Mouse (Mus musculus): ENCODE data around the gene Ncan. TPM values are rescaled to one million over a fixed set of nuclear protein-coding genes. Genes with fewer than 3 reads are reported as not detected.

Ncan gene
- polyA plus RNA-seq, 1 experiment from 2014 or later = 47.2 TPM

Small RNA genes lying within 50 kb of the gene (microRNA-seq; reads per million reads assigned to microRNA genes)
- gene Mir7066 = 0.95 reads per million

Other genes with a start within 250 kb of the Ncan start
- gene Cilp2, start 233.2 kb downstream of the Ncan start, polyA plus RNA-seq (2014; fragmentation: Nextera tagmentation; extraction: Ambion mirVana) = 0.31 and 0.40 TPM in 2 replicates
- gene Tssk6, start 218.7 kb downstream of the Ncan start, polyA plus RNA-seq (2014; fragmentation: Nextera tagmentation; extraction: Ambion mirVana) = 3.4 and 4.0 TPM in 2 replicates
- 167 and 172 TPM in 2 replicates for gene Ndufa13, start 218.3 kb downstream of the Ncan start, polyA plus RNA-seq (2014; fragmentation: Nextera tagmentation; extraction: Ambion mirVana)
- 3.2 and 3.6 TPM in 2 replicates for gene Yjefn3, start 218.2 kb downstream of the Ncan start, polyA plus RNA-seq (2014; fragmentation: Nextera tagmentation; extraction: Ambion mirVana)
- gene Gatad2a, start 124.5 kb downstream of the Ncan start, polyA plus RNA-seq (2014; fragmentation: Nextera tagmentation; extraction: Ambion mirVana) = 52.7 and 65.2 TPM in 2 replicates
- 46.2 and 49.3 TPM in 2 replicates for gene Mau2, start 78.1 kb downstream of the Ncan start, polyA plus RNA-seq (2014; fragmentation: Nextera tagmentation; extraction: Ambion mirVana)
- gene Sugp1, start 78.1 kb downstream of the Ncan start, polyA plus RNA-seq (2014; fragmentation: Nextera tagmentation; extraction: Ambion mirVana) = 33.3 and 35.3 TPM in 2 replicates
- gene Tm6sf2, start 47.9 kb downstream of the Ncan start, polyA plus RNA-seq (2014; fragmentation: Nextera tagmentation; extraction: Ambion mirVana) = 0.95 and 1.6 TPM in 2 replicates
- 0.04 and 0.22 TPM in 2 replicates for gene Hapln4, start 37.4 kb downstream of the Ncan start, polyA plus RNA-seq (2014; fragmentation: Nextera tagmentation; extraction: Ambion mirVana)
- gene Nr2c2ap, start 10.5 kb upstream of the Ncan start, polyA plus RNA-seq (2014; fragmentation: Nextera tagmentation; extraction: Ambion mirVana) = 14.3 and 16.9 TPM in 2 replicates
- 10.8 and 11.7 TPM in 2 replicates for gene Rfxank, start 18.3 kb upstream of the Ncan start, polyA plus RNA-seq (2014; fragmentation: Nextera tagmentation; extraction: Ambion mirVana)
- 37.4 and 41.3 TPM in 2 replicates for gene Borcs8, start 18.6 kb upstream of the Ncan start, polyA plus RNA-seq (2014; fragmentation: Nextera tagmentation; extraction: Ambion mirVana)
- gene Mef2b, start 18.8 kb upstream of the Ncan start, polyA plus RNA-seq (2014; fragmentation: Nextera tagmentation; extraction: Ambion mirVana) = 0.23 and 0.40 TPM in 2 replicates
- 28.6 and 33.3 TPM in 2 replicates for gene Tmem161a, start 51.5 kb upstream of the Ncan start, polyA plus RNA-seq (2014; fragmentation: Nextera tagmentation; extraction: Ambion mirVana)
- 1.6 and 2.1 TPM in 2 replicates for gene Slc25a42, start 91.4 kb upstream of the Ncan start, polyA plus RNA-seq (2014; fragmentation: Nextera tagmentation; extraction: Ambion mirVana)
- gene Sugp2, start 113.4 kb upstream of the Ncan start, polyA plus RNA-seq (2014; fragmentation: Nextera tagmentation; extraction: Ambion mirVana) = 42.4 and 47.5 TPM in 2 replicates
- 27.3 and 31.1 TPM in 2 replicates for gene Armc6, start 113.6 kb upstream of the Ncan start, polyA plus RNA-seq (2014; fragmentation: Nextera tagmentation; extraction: Ambion mirVana)
- gene Homer3, start 162.0 kb upstream of the Ncan start, polyA plus RNA-seq (2014; fragmentation: Nextera tagmentation; extraction: Ambion mirVana) = 50.5 and 61.2 TPM in 2 replicates
- 45.7 and 49.7 TPM in 2 replicates for gene Ddx49, start 181.6 kb upstream of the Ncan start, polyA plus RNA-seq (2014; fragmentation: Nextera tagmentation; extraction: Ambion mirVana)
- 230 and 240 TPM in 2 replicates for gene Cope, start 181.6 kb upstream of the Ncan start, polyA plus RNA-seq (2014; fragmentation: Nextera tagmentation; extraction: Ambion mirVana)
- 5.5 and 7.0 TPM in 2 replicates for gene Cers1, start 194.9 kb upstream of the Ncan start, polyA plus RNA-seq (2014; fragmentation: Nextera tagmentation; extraction: Ambion mirVana)
- gene Gdf1, start 208.9 kb upstream of the Ncan start, polyA plus RNA-seq (2014; fragmentation: Nextera tagmentation; extraction: Ambion mirVana) = 0.43 and 1.3 TPM in 2 replicates
- 19.6 and 19.8 TPM in 2 replicates for gene Upf1, start 232.4 kb upstream of the Ncan start, polyA plus RNA-seq (2014; fragmentation: Nextera tagmentation; extraction: Ambion mirVana)

All from midbrain, embryonic 11.5 days (tissue).